Mouse (Mus musculus) liver (tissue): Measurements from ENCODE around the gene Fam76b.
"Not testable (repeated sequence)": the region's sequence is repeated elsewhere in the genome, so short reads cannot be mapped to it uniquely, and the experiment has no call there.

Experiments
- DNase-seq: peaks from one replicate; pipeline ENCODE4 v3.0.0-alpha.2; 2020; ENCODE audit warnings: mixed read lengths

The Fam76b gene

GRCm38 (mm10) chr9:13827406-13828086 lies at the start of gene Fam76b:
Fam76b (plus strand) TSS chr9:13827716.
- DNase-seq = peak; percentile 98

DNA sequence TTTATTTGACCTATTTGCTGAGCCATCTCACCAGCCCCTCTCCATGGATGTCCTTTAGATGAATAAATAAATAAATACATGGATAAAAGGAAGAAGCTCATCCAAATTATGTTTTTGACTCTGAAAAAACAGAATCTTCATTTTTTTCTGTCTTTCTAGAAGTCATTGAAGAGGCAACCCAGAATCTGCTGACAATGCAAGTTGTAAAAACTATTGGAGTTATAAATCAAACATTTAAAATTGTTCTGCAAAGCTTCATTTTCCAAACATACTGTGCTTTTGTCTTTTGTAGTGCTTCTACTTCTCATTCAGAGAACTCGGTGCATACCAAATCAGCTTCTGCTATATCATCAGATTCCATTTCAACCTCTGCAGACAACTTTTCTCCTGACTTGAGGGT lies 45.5 kb upstream of the Fam76b start:
- no peak for DNase-seq

DNA sequence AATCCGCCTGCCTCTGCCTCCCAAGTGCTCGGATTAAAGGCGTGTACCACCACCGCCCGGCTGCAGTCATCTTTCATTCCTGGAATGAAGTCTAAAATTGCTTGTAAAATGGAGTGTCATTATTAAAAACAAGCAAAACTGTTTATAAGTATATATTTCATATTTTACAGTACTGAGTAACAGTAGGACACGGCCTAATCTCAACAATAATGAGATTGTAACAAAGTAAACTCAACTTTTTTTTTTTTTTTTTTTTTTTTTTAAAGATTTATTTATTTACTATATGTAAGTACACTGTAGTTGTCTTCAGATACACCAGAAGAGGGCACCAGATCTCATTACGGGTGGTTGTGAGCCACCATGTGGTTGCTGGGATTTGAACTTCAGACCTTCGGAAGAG lies 36.7 kb upstream of the Fam76b start:
- not testable (repeated sequence) for DNase-seq

GRCm38 (mm10) chr9:13794302-13794701 lies 33.2 kb upstream of the Fam76b start:
- DNase-seq = no peak

DNA sequence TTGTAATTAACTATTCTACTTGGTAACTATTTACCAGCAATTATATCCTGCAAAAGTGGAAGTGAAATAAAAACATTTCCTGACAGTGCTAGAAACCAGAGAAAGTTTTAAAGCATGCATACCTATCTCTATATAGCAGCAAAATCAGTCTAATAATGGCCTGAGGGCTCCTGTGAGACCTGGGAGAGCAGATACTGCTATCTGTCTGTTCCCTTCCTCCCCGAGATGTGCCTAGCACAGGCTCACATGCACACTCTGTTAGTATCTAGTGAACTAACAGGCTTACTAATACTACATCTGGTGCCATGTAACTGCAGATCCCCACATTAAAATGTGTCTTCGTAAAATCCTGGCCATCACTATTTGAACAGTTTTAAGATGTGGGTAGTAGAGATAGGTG lies 32.8 kb upstream of the Fam76b start:
- DNase-seq = no peak

DNA sequence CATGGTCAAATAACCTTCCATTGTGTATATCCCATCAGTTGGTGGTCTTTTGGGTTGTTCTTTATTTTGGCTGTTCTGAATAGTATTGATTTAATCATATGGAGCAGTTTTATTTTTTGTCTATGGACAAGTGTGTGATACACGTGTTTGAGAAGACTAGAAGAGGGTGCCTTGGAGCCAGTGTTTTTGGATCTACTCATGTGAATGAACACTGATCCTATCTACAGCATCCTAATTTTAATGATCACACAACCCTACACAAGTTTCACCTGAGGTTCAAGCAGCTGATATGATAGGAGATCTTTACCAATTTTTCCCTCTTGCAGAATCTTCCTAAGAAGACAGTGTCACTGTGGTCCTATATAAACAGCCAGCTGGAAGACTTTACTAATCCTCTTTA lies 23.0 kb upstream of the Fam76b start:
- no peak for DNase-seq

DNA sequence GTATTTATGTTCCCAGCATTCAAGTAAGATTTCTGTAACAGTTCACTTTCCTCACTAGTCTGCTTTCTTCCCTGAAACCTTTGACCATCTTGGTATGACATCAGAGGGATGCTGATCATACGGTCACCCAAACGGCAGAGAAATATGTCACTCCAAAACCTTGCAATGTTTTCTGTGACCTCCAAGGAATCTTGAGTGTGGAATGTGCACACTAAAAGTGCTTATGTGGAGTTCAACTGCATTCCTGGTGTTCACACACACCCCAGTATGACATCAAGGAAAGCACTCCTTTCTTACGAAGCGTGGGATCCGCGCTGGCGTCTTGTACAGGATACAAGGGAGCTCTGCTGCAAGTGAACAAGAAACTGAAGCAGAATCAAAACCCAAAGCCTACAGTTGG lies 20.7 kb upstream of the Fam76b start:
- DNase-seq = no peak

DNA sequence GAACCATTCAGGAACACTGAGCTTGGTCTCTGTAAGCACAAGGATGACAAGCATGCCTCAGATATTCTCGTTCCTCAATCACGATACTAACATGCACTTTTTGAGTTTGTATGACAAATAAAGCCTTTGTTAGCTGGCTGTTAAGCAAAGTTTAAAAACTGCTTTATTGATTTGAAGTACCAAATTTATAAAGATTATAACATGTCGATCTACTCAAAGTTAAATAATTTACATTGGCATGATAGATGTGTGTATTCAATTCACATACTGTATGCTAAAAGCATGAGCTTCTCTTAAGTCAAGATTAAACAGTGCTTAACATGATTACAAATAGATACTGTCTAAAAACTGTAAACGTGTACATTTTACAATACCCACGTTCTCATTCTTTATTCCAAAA lies 19.9 kb upstream of the Fam76b start:
- no peak for DNase-seq

GRCm38 (mm10) chr9:13809937-13810336 lies 17.6 kb upstream of the Fam76b start:
- no peak for DNase-seq

- DNase-seq = no peak
These were observed 9.1 kb upstream of the Fam76b start for GRCm38 (mm10) chr9:13818369-13818768.

DNA sequence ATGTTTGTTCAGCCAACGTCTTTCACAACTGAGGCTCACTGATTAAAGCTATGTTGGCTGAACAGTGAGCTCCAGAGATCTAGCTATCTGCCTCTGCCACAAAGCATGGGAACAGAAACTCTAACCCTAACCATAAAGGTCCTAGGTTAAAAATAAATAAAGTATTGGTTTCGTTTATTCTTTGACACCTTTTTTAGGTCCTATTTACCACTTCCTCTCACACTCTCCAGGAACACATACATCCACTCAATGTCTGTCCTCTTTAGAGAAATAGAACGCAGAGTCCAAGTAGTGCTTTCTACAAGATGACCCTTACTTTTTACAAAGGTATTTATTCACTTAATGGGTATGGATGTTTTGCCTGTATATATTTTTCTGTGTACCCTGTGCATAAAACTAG lies 6.7 kb upstream of the Fam76b start:
- no peak for DNase-seq

- DNase-seq = peak; percentile 49
These were observed 1.6 kb upstream of the Fam76b start for GRCm38 (mm10) chr9:13825896-13826295.

- DNase-seq = peak; percentile 76
These were observed 1.1 kb upstream of the Fam76b start for GRCm38 (mm10) chr9:13826391-13826805.

DNA sequence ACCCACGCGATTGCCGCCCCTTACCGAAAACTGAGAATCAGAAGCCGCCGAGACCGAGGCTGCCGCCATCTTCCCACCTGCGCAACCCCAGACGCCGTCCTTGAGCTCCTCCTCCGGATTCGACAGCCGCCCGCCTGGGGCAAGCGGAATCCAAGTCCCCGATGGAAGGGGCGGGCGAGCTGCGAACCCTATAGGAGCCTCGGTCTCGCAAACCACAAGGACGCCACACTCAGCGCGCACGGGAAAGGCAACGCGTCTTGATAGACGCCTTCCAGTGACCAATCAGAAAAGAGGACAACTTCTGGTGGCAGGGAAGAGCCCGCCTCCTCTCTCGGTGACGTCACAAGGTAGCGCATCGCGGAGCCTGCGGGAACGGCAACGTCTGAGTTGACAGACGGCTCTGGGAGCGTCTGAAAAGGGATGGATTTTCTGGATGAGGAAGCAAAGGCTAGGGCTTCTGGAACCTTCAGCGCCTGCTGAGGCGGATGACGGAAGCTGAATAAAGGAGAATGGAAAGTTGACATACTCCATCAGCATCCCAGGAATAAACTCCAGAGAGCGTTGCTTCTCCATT lies 597 bp upstream of the Fam76b start, which contains the start of gene Cep57:
TSS of gene Cep57 (minus strand) at position 276 of the 574 bp plus-strand sequence.
- peak; percentile 96 for DNase-seq

DNA sequence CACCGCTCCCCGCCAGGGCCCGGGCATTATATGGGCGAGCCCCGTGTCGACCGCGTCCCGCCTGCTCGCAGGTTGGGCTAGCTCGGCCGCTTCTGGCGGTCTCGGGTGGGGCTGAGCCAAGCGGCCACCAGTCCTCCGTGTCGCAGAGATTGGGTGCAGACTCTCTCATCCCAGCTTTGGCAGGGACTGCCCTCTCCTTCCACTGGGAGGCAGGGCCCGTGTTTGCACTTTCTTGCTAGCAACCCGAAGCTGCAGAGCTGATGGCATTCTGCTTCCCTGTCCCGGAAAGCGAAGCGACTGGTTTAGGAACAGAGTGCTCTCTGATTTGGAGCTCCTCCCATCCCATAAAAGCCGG lies 548 bp downstream of the Fam76b start:
- peak; percentile 74 for DNase-seq

- DNase-seq = no peak
These were observed 7.7 kb downstream of the Fam76b start for GRCm38 (mm10) chr9:13835256-13835655.

DNA sequence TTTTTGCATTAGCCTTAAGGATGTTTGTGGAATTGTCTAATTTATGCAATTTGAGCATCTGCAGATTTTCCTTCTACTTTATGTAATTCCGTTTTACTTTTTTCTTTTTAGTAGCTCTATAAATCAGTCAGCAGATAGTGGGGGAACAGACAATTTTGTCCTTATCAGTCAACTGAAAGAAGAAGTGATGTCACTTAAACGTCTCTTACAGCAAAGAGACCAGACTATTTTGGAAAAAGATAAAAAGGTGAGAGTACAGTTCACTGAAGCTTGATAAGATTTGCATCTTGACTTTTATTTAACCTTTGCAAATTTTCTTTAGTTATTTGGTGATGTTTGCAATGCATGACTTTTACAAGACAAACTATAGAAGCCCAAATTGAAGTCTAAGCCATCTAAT lies 9.2 kb downstream of the Fam76b start:
- no peak for DNase-seq

GRCm38 (mm10) chr9:13847591-13847990 lies 20.1 kb downstream of the Fam76b start:
- DNase-seq = no peak

GRCm38 (mm10) chr9:13848481-13849480 lies 21.3 kb downstream of the Fam76b start:
- no peak for DNase-seq

GRCm38 (mm10) chr9:13853876-13854275 lies 26.4 kb downstream of the Fam76b start:
- no peak for DNase-seq

DNA sequence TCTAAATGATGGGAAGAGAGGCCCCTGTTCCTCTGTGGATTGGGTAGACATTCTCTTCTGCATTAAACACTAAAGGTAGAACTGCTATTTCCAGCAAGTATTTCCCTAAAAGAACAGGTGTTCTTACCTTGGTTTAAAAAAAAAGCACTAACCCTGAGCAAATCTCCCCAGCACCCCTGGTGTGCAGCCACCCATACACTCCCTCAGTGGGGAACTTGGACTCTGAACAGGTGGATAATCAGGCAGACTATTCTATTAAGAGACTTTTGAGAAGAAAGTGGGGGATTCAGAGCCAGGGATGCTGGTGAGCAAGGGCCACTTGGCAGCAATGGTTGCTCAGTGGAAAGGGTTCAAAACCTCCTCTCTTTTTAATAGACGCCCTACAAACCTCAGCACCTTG lies 28.7 kb downstream of the Fam76b start:
- DNase-seq = no peak

DNA sequence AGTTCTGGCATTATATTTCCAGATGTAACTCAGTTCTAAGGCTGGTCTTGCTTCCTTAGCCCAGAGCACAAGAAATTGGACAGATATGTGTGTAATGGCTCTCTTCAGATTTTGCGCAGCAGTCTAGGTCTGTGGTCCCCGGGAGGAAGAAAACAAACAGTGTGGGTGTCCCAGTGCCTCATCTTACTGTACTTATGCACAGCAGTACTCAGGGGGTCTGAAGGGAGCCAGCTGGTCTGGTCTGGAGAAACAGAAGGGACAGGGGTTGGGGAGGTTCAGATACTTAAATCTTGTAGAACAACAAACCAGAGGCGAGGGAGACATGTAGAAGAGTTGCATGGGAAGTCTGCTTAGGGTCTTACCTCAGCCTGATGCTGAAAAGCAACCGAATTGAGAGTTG lies 29.3 kb downstream of the Fam76b start:
- DNase-seq = no peak

GRCm38 (mm10) chr9:13867646-13868045 lies 40.1 kb downstream of the Fam76b start:
- DNase-seq = no peak

GRCm38 (mm10) chr9:13871631-13872030 lies 44.1 kb downstream of the Fam76b start:
- no peak for DNase-seq
